Mouse (Mus musculus) testis, postnatal 14 days (tissue): ENCODE data around the gene Nck2.

Source experiments
- DNase-seq: peaks from one replicate; pipeline ENCODE4 v3.0.0; 2021; ENCODE audit warnings: low spot score

The Nck2 gene

GRCm38 (mm10) chr1:43574793-43575304, 130.5 kb downstream of the Nck2 start:
- DNase-seq: no peak

- DNase-seq: no peak
These were observed 133.0 kb downstream of the Nck2 start for GRCm38 (mm10) chr1:43577371-43577770.

- DNase-seq: no peak
These were observed 139.2 kb downstream of the Nck2 start for GRCm38 (mm10) chr1:43583564-43583963.

- no peak for DNase-seq
These were observed 144.6 kb downstream of the Nck2 start for GRCm38 (mm10) chr1:43589001-43589400.

- DNase-seq: no peak
These were observed 145.5 kb downstream of the Nck2 start for GRCm38 (mm10) chr1:43589910-43590309.

GRCm38 (mm10) chr1:43590727-43591126, 146.3 kb downstream of the Nck2 start:
- DNase-seq: no peak

GRCm38 (mm10) chr1:43593069-43593468, 148.7 kb downstream of the Nck2 start:
- DNase-seq: no peak

- no peak for DNase-seq
These were observed 150.4 kb downstream of the Nck2 start for GRCm38 (mm10) chr1:43594738-43595137.

GRCm38 (mm10) chr1:43597731-43598130, 153.4 kb downstream of the Nck2 start:
- no peak for DNase-seq

- DNase-seq: no peak
These were observed 155.1 kb downstream of the Nck2 start for GRCm38 (mm10) chr1:43599483-43599882.

- no peak for DNase-seq
These were observed 156.7 kb downstream of the Nck2 start for GRCm38 (mm10) chr1:43601054-43601453.

GRCm38 (mm10) chr1:43615948-43616347, 171.6 kb downstream of the Nck2 start:
- no peak for DNase-seq
